Mouse (Mus musculus): ENCODE data around the gene Arl16. TPM values are rescaled to one million over a fixed set of nuclear protein-coding genes. Genes with fewer than 3 reads are reported as not detected.

The Arl16 gene
- polyA plus RNA-seq, 1 experiment from 2014 or later = 63.6 TPM

GRCm38 (mm10) chr11:120457772-120458751, 9.3 kb downstream of the Arl16 start, which contains the start of the genes Oxld1 and Ccdc137:
Oxld1 (minus strand) TSS chr11:120458068.
Ccdc137 (plus strand) TSS chr11:120458115.
- Histone ChIP-seq H3K4me3 (peak within 1 kb of the TSS; percentile 93), H3K9ac (peak within 1 kb of the TSS; percentile 95), H3K4me1 (peaks cover 16% of the 10 kb centered on the region; the same call in 1 of the 2 replicates), H3K27ac (peak within 1 kb of the TSS; percentile 62; the same call in 1 of the 2 replicates), H3K36me3 (peaks cover 32% of the 10 kb centered on the region), H3K9me3 (no peaks in the 10 kb centered on the region), H3K4me2 (replicated peaks) (peak within 1 kb of the TSS; percentile 95), H3K27me3 (replicated peaks) (no peaks in the 10 kb centered on the region)
- WGBS = 5% methylated on average over 62 of the region's 62 CpGs
- peak; percentile 86 for ATAC-seq (ENCODE audit: low FRiP score, low read depth)

- Histone ChIP-seq H3K9me3 (no peaks in the 10 kb centered on the region), H3K27me3 (replicated peaks) (no peaks in the 10 kb centered on the region), H3K4me2 (replicated peaks) (peak overlapping the region; percentile 95), H3K9ac (peak overlapping the region; percentile 95), H3K4me1 (peaks cover 16% of the 10 kb centered on the region; the same call in 1 of the 2 replicates), H3K4me3 (peak overlapping the region; percentile 93), H3K27ac (peak overlapping the region; percentile 62; the same call in 1 of the 2 replicates), H3K36me3 (peaks cover 26% of the 10 kb centered on the region)
- 36% methylated on average over 14 of the region's 14 CpGs for WGBS
- no peak for ATAC-seq (ENCODE audit: low FRiP score, low read depth)
Measured at GRCm38 (mm10) chr11:120457370-120457769, 10.0 kb downstream of the Arl16 start.

- no peaks in the 10 kb centered on the region for H3K9me3 ChIP-seq
- WGBS = 93% methylated on average over 7 of the region's 7 CpGs
Measured at GRCm38 (mm10) chr11:120455413-120455812, 12.0 kb downstream of the Arl16 start.

DNA sequence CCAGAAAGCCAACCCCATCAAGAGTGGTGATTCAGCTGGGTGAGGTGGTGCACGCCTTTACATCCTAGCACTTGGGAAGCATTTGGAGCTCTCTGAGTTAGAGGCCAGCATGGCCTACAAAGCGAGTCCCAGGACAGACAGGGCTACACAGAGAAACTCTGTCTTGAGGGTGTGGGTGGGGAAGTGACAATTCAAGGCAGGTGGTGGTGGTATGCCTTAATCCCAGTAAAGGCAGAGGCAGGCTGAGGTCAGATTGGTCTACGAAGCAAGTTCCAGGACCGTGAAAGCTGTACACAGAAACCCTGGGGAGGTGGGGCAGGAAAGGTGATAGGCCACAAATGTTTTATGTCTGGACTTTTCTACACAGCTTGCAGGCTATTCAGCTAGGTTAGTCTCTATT, 12.4 kb downstream of the Arl16 start:
- Histone ChIP-seq H3K27me3 (replicated peaks) (no peaks in the 10 kb centered on the region), H3K9me3 (no peaks in the 10 kb centered on the region), H3K4me3 (no peak overlapping the region), H3K27ac (no peak overlapping the region), H3K4me2 (replicated peaks) (no peak overlapping the region), H3K36me3 (peaks cover 5% of the 10 kb centered on the region), H3K4me1 (peaks cover 16% of the 10 kb centered on the region; the same call in 1 of the 2 replicates), H3K9ac (no peak overlapping the region)
- WGBS = 92% methylated on average over 4 of the region's 4 CpGs
- no peak for ATAC-seq (ENCODE audit: low FRiP score, low read depth)

More at GRCm38 (mm10) chr11:120455413-120455812, 12.0 kb downstream of the Arl16 start:
- H3K27me3 ChIP-seq (replicated peaks) = no peaks in the 10 kb centered on the region
- no peak for ATAC-seq (ENCODE audit: low FRiP score, low read depth)
- H3K27ac ChIP-seq = no peak overlapping the region
- H3K36me3 ChIP-seq = peaks cover 7% of the 10 kb centered on the region
- no peak overlapping the region for H3K4me3 ChIP-seq
- peaks cover 16% of the 10 kb centered on the region; the same call in 1 of the 2 replicates for H3K4me1 ChIP-seq
- H3K4me2 ChIP-seq (replicated peaks) = no peak overlapping the region
- no peak overlapping the region for H3K9ac ChIP-seq

- Histone ChIP-seq H3K27ac (no peak within 1 kb of the TSS; the same call in 1 of the 2 replicates), H3K4me1 (peaks cover 12% of the 10 kb centered on the region; the same call in 1 of the 2 replicates)
- 87% methylated on average over 4 of the region's 4 CpGs for WGBS
Measured at GRCm38 (mm10) chr11:120453306-120453705, 14.1 kb downstream of the Arl16 start, which contains the start of gene Pde6g. Pde6g (minus strand) TSS chr11:120453500.

GRCm38 (mm10) chr11:120452246-120452645, 15.2 kb downstream of the Arl16 start:
- 0 out of 2 replicates have a peak, but pooled peaks cover 3% of the 10 kb centered on the region for H3K27me3 ChIP-seq (replicated peaks)
- H3K4me2 ChIP-seq (replicated peaks) = no peak overlapping the region
- no peaks in the 10 kb centered on the region for H3K9me3 ChIP-seq
- 83% methylated on average over 3 of the region's 3 CpGs for WGBS
- no peak for ATAC-seq (ENCODE audit: low FRiP score, low read depth)
- 0 out of 2 replicates have a peak, but pooled peaks cover 6% of the 10 kb centered on the region for H3K4me1 ChIP-seq
- no peak overlapping the region for H3K4me3 ChIP-seq
- no peak overlapping the region for H3K27ac ChIP-seq
- no peak overlapping the region for H3K9ac ChIP-seq
- no peaks in the 10 kb centered on the region for H3K36me3 ChIP-seq

More at GRCm38 (mm10) chr11:120453306-120453705, 14.1 kb downstream of the Arl16 start, which contains the start of gene Pde6g:
- H3K36me3 ChIP-seq = no peaks in the 10 kb centered on the region
- H3K9me3 ChIP-seq = no peaks in the 10 kb centered on the region
- no peak for ATAC-seq (ENCODE audit: low FRiP score, low read depth)
- no peak within 1 kb of the TSS for H3K9ac ChIP-seq
- 0 out of 2 replicates have a peak, but pooled peaks cover 3% of the 10 kb centered on the region for H3K27me3 ChIP-seq (replicated peaks)
- H3K4me2 ChIP-seq (replicated peaks) = no peak within 1 kb of the TSS
- H3K4me3 ChIP-seq = no peak within 1 kb of the TSS

GRCm38 (mm10) chr11:120447179-120447578, 20.2 kb downstream of the Arl16 start:
- Histone ChIP-seq H3K9me3 (no peaks in the 10 kb centered on the region), H3K4me3 (no peak overlapping the region), H3K27ac (no peak overlapping the region), H3K9ac (no peak overlapping the region), H3K4me2 (replicated peaks) (no peak overlapping the region), H3K4me1 (no peaks in the 10 kb centered on the region), H3K36me3 (no peaks in the 10 kb centered on the region), H3K27me3 (replicated peaks) (0 out of 2 replicates have a peak, but pooled peaks cover 3% of the 10 kb centered on the region)
- ATAC-seq (ENCODE audit: low FRiP score, low read depth) = no peak
- WGBS = 85% methylated on average over 7 of the region's 7 CpGs

GRCm38 (mm10) chr11:120445475-120445874, 21.9 kb downstream of the Arl16 start:
- Histone ChIP-seq H3K27me3 (replicated peaks) (0 out of 2 replicates have a peak, but pooled peaks cover 3% of the 10 kb centered on the region), H3K9me3 (no peaks in the 10 kb centered on the region), H3K4me3 (no peak overlapping the region), H3K9ac (no peak overlapping the region), H3K4me1 (no peaks in the 10 kb centered on the region), H3K4me2 (replicated peaks) (no peak overlapping the region), H3K27ac (no peak overlapping the region), H3K36me3 (no peaks in the 10 kb centered on the region)
- ATAC-seq (ENCODE audit: low FRiP score, low read depth) = no peak
- 85% methylated on average over 3 of the region's 3 CpGs for WGBS

GRCm38 (mm10) chr11:120444106-120444505, 23.3 kb downstream of the Arl16 start:
- no peak for ATAC-seq (ENCODE audit: low FRiP score, low read depth)

DNA sequence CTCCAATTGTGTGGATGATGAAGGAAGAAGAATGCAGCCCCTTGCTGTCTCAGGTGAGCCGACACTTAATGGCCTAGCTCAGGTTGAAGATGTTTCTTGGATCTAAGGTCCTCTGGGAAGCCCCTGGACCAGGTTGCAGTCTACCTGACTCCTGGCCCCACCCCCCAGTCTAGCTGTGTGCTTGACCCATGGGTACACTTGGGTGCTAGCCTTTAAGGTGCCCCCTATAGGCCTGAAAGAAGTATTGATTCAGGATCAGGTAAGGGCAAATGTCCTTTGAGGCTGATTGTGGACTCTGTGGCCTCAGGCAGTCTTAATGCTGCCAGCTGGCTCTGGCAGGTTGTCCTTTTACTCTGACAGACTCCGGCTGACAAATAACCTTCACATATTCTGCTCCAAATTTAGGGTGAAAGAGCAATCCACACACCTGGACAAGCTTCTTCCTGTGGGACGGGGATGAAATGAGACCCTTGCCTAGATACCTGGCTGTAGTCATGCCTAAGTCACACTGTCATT, 24.6 kb downstream of the Arl16 start:
- ATAC-seq (ENCODE audit: low FRiP score, low read depth) = no peak
- H3K36me3 ChIP-seq = no peaks in the 10 kb centered on the region
- no peaks in the 10 kb centered on the region for H3K9me3 ChIP-seq
- no peak overlapping the region for H3K4me2 ChIP-seq (replicated peaks)
- H3K27me3 ChIP-seq (replicated peaks) = no peaks in the 10 kb centered on the region
- WGBS = 89% methylated on average over 3 of the region's 3 CpGs
- no peak overlapping the region for H3K4me3 ChIP-seq
- H3K9ac ChIP-seq = no peak overlapping the region
- no peak overlapping the region for H3K27ac ChIP-seq
- H3K4me1 ChIP-seq = no peaks in the 10 kb centered on the region

More at GRCm38 (mm10) chr11:120444106-120444505, 23.3 kb downstream of the Arl16 start:
- no peaks in the 10 kb centered on the region for H3K36me3 ChIP-seq
- H3K9me3 ChIP-seq = no peaks in the 10 kb centered on the region
- H3K27ac ChIP-seq = no peak overlapping the region
- no peak overlapping the region for H3K9ac ChIP-seq
- 72% methylated on average over 6 of the region's 6 CpGs for WGBS
- H3K4me1 ChIP-seq = no peaks in the 10 kb centered on the region
- H3K4me2 ChIP-seq (replicated peaks) = no peak overlapping the region
- 0 out of 2 replicates have a peak, but pooled peaks cover 3% of the 10 kb centered on the region for H3K27me3 ChIP-seq (replicated peaks)
- no peak overlapping the region for H3K4me3 ChIP-seq

DNA sequence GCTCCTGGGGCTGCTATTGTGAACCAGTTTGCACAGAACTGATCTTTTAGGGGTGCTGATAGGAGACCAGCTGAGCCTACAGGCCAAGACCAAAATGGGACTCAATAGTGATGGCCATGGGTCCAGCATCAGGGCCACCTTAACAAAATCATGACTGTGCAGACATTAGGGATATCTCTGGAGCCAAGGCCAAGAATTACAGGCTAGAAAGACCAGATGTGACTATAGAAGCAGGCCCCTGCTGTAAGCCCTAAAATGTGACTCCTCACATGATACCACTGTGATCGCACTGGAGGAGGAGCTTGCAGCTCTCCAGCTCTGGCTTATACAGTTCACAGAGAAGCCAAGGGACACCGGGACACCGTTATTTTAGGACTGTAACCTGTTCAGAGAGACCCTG, 25.1 kb downstream of the Arl16 start, which contains the start of gene Tspan10:
Tspan10 (plus strand) TSS at position 301 of the 400 bp plus-strand sequence.
- WGBS = 92% methylated on average over 3 of the region's 3 CpGs
- H3K36me3 ChIP-seq = no peaks in the 10 kb centered on the region
- no peak within 1 kb of the TSS for H3K9ac ChIP-seq
- H3K4me2 ChIP-seq (replicated peaks) = no peak within 1 kb of the TSS
- H3K27ac ChIP-seq = no peak within 1 kb of the TSS
- H3K4me3 ChIP-seq = no peak within 1 kb of the TSS
- H3K4me1 ChIP-seq = no peaks in the 10 kb centered on the region
- no peaks in the 10 kb centered on the region for H3K27me3 ChIP-seq (replicated peaks)
- no peak for ATAC-seq (ENCODE audit: low FRiP score, low read depth)
- H3K9me3 ChIP-seq = no peaks in the 10 kb centered on the region

Data from neural tube, embryonic 12.5 days (tissue).